Mouse (Mus musculus) MEL (cell line): ENCODE data around the gene Fgfr2.

Experiments used
- CTCF ChIP-seq, 3 experiments: IDR thresholded peaks in 2 of 3; conservative IDR thresholded peaks in 1 of 3; 2 replicates each; pipeline ENCODE4 v1.5.1; 2011 to 2012; ENCODE audit warnings: low read length in 3 of 3, low read depth in 2 of 3, mild to moderate bottlenecking in 2 of 3, improper control_type of control experiment in 1 of 3, inconsistent platforms in 1 of 3, mixed read lengths in 1 of 3, moderate library complexity in 1 of 3; ENCODE audit not compliant: control insufficient read depth in 1 of 3, insufficient read depth in 1 of 3, poor library complexity in 1 of 3, severe bottlenecking in 1 of 3
- KAT2A ChIP-seq: conservative IDR thresholded peaks from 2 replicates; pipeline ENCODE4 v1.6.1; 2012; ENCODE audit warnings: low read depth, low read length, improper control_type of control experiment, inconsistent platforms
- SIN3A ChIP-seq: IDR thresholded peaks from 2 replicates; pipeline ENCODE4 v1.6.1; 2012; ENCODE audit warnings: low read length, improper control_type of control experiment, inconsistent platforms
- ZKSCAN1 ChIP-seq: IDR thresholded peaks from 2 replicates; pipeline ENCODE4 v1.6.1; 2012; ENCODE audit warnings: low read depth, mild to moderate bottlenecking, inconsistent platforms, low read length, improper control_type of control experiment, moderate library complexity

DNA sequence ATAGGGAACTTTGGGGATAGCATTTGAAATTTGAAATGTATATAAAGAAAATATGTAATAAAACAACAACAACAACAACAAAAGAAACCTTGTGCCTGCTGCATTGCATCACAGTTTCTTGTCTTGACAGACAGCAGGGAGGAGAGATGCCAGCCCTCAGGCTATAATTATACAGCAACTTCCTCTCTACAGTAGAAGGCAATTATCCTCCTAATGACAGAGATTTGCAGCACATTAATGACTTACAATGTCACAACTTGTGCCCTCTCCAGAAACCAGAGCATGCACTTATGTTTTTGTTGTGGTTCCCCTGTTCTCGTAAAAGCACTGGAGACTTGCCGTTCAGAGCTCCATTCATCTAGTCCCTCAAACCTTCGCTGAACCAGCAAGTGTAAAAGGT, 1012.8 kb downstream of the Fgfr2 start:
- TF ChIP-seq ZKSCAN1, result no peak
- no peak for TF ChIP-seq CTCF (IDR thresholded peaks at IDR 0.05 in 2 of 3, conservative IDR thresholded peaks at IDR 0.05 in 1 of 3; ENCODE audit: control insufficient read depth in 1 of 3, insufficient read depth in 1 of 3, low read depth in 2 of 3, low read length in 3 of 3, poor library complexity in 1 of 3, severe bottlenecking in 1 of 3)
- no peak for TF ChIP-seq KAT2A
- TF ChIP-seq SIN3A, result no peak
